In the genomic region with DNA sequence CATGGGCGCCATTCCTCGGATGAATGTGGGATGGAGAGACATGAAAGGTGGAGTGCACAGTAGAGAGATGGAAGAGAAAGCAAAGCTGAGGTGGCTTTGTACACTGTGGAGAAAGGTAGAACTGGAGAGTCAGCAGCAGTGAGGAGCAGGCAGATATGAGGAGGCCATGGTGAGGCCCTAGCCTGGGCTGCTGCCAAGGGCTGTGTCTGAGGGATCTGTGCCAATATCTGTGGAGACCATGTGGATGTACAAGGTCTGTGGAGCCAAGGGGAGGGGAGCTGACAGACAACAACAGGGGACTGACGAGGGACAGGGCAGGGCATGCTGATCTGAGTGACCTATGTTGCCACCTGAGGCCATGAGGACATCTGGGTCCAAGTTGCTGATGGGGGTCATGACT, we compare ENCODE assay signal across 12 mouse cellular contexts. TPM values are rescaled to one million over a fixed set of nuclear protein-coding genes. Genes with fewer than 3 reads are reported as not detected.
DNase-seq lines count a peak whose midpoint lies in the region; ATAC-seq and TF ChIP-seq lines count a peak whose summit lies in the region.
"Had no signal": no experiment of that assay in that cellular context is flagged by ENCODE, and none has a peak within 500 bp of the region (broad histone marks: within the 10 kb centered on the region; RNA-seq: fewer than 3 reads in every experiment).

No protein-coding gene starts in this region.

- H3K4me3 ChIP-seq in heart, embryonic 14.5 days (ENCODE audit: control insufficient read depth in 1 of 2, insufficient read depth in 1 of 2, low read depth in 1 of 2, low read length in 2 of 2): no peak overlapping the region
- H3K4me3 ChIP-seq in liver, embryonic 14.5 days (ENCODE audit: insufficient read depth in 1 of 2, low read depth in 2 of 2, low read length in 2 of 2): no peak overlapping the region
- no peak overlapping the region for H3K4me3 ChIP-seq in liver, embryonic 11.5 days (ENCODE audit: low read depth, low read length)
- no peak overlapping the region for H3K4me3 ChIP-seq in MEL (ENCODE audit: control insufficient read depth in 1 of 2, insufficient read depth in 1 of 2, low read depth in 2 of 2, low read length in 2 of 2)
- no peak overlapping the region for H3K4me3 ChIP-seq in liver, embryonic 16.5 days (ENCODE audit: low read depth, low read length)

- WGBS in heart, embryonic 14.5 days: 68% methylated on average over 3 of the region's 3 CpGs
- 69% methylated on average over 3 of the region's 3 CpGs for WGBS in liver, embryonic 14.5 days (ENCODE audit: insufficient replicate concordance)
- 83% methylated on average over 3 of the region's 3 CpGs for WGBS in liver, embryonic 11.5 days
- WGBS in liver, embryonic 16.5 days (ENCODE audit: insufficient replicate concordance): 67% methylated on average over 3 of the region's 3 CpGs

- H3K27ac ChIP-seq in heart, embryonic 14.5 days (replicated peaks in 1 of 2; ENCODE audit: control insufficient read depth in 1 of 2, insufficient read depth in 1 of 2, low read depth in 2 of 2, low read length in 2 of 2): 0 out of 4 replicates have a peak overlapping the region, but pooled peaks of 1 of the 2 experiments have one; percentile 37
- no peak overlapping the region for H3K27ac ChIP-seq in liver, embryonic 14.5 days
- no peak overlapping the region for H3K27ac ChIP-seq in liver, embryonic 11.5 days (ENCODE audit: low read depth, low read length)
- peak overlapping the region; percentile 38 for H3K27ac ChIP-seq in MEL (ENCODE audit: control insufficient read depth, low read depth, low read length)
- H3K27ac ChIP-seq in liver, embryonic 16.5 days (ENCODE audit: low read length): no peak overlapping the region

- no peaks in the 10 kb centered on the region for H3K9me3 ChIP-seq in heart, embryonic 14.5 days (ENCODE audit: control insufficient read depth, low read length)
- no peaks in the 10 kb centered on the region for H3K9me3 ChIP-seq in liver, embryonic 14.5 days (ENCODE audit: control insufficient read depth, low read length)
- no peaks in the 10 kb centered on the region for H3K9me3 ChIP-seq in liver, embryonic 11.5 days (ENCODE audit: control insufficient read depth, low read length)
- H3K9me3 ChIP-seq in MEL (replicated peaks; ENCODE audit: insufficient read depth, low read length): no peaks in the 10 kb centered on the region
- H3K9me3 ChIP-seq in liver, embryonic 16.5 days (replicated peaks; ENCODE audit: control insufficient read depth, low read length): no peaks in the 10 kb centered on the region

- ATAC-seq in heart, embryonic 14.5 days (ENCODE audit: insufficient number of reproducible peaks, insufficient read depth, low FRiP score, low read depth): peak; percentile 35; the same call in 1 of the 2 replicates
- 0 out of 2 replicates have a peak, but pooled peaks have one; percentile 29 for ATAC-seq in liver, embryonic 14.5 days (ENCODE audit: insufficient read depth)
- no peak for ATAC-seq in liver, embryonic 11.5 days (replicated peaks; ENCODE audit: low FRiP score)
- ATAC-seq in liver, embryonic 16.5 days (ENCODE audit: low read depth): peak; percentile 76
- ATAC-seq in monocyte, adult 5-6 weeks (replicated peaks; ENCODE audit: insufficient number of reproducible peaks, low FRiP score, low TSS enrichment, poor library complexity, severe bottlenecking): no peak
- ATAC-seq: lung, postnatal 0 days had no signal

- H3K27me3 ChIP-seq in heart, embryonic 14.5 days (ENCODE audit: control insufficient read depth, insufficient read depth, low read length): no peaks in the 10 kb centered on the region
- no peaks in the 10 kb centered on the region for H3K27me3 ChIP-seq in liver, embryonic 14.5 days (ENCODE audit: control insufficient read depth, insufficient read depth, low read length)
- no peaks in the 10 kb centered on the region for H3K27me3 ChIP-seq in liver, embryonic 11.5 days (replicated peaks; ENCODE audit: control insufficient read depth, insufficient read depth, low read length)
- H3K27me3 ChIP-seq in MEL (ENCODE audit: control insufficient read depth in 1 of 2, insufficient read depth in 2 of 2, low read length in 2 of 2): no peaks in the 10 kb centered on the region
- no peaks in the 10 kb centered on the region for H3K27me3 ChIP-seq in liver, embryonic 16.5 days (ENCODE audit: control insufficient read depth, insufficient read depth, low read depth, low read length)

- TF ChIP-seq POLR2A in MEL (IDR thresholded peaks at IDR 0.05; ENCODE audit: control insufficient read depth in 1 of 2, insufficient read depth in 1 of 2, low read depth in 1 of 2, low read length in 2 of 2, poor library complexity in 1 of 2): no peak

- TF ChIP-seq RAD21 in MEL (IDR thresholded peaks at IDR 0.05; ENCODE audit: low read depth, low read length): no peak

- H3K9ac ChIP-seq in heart, embryonic 14.5 days (ENCODE audit: low read length): no peak overlapping the region
- H3K9ac ChIP-seq in liver, embryonic 14.5 days (replicated peaks): no peak overlapping the region
- H3K9ac ChIP-seq in liver, embryonic 11.5 days (ENCODE audit: low read depth, low read length): no peak overlapping the region
- no peak overlapping the region for H3K9ac ChIP-seq in MEL (ENCODE audit: control insufficient read depth, low read depth, low read length, poor library complexity, severe bottlenecking)
- H3K9ac ChIP-seq in liver, embryonic 16.5 days (ENCODE audit: low read depth, low read length): no peak overlapping the region

- no peak overlapping the region for H3K4me2 ChIP-seq in heart, embryonic 14.5 days (ENCODE audit: low read length)
- no peak overlapping the region for H3K4me2 ChIP-seq in liver, embryonic 14.5 days (ENCODE audit: low read depth)
- no peak overlapping the region for H3K4me2 ChIP-seq in liver, embryonic 11.5 days
- H3K4me2 ChIP-seq in liver, embryonic 16.5 days (ENCODE audit: low read depth, low read length): no peak overlapping the region

- TF ChIP-seq CTCF in liver, embryonic 14.5 days (IDR thresholded peaks at IDR 0.05; ENCODE audit: low read depth): no peak
- no peak for TF ChIP-seq CTCF in MEL (IDR thresholded peaks at IDR 0.05 in 2 of 3, conservative IDR thresholded peaks at IDR 0.05 in 1 of 3; ENCODE audit: control insufficient read depth in 1 of 3, insufficient read depth in 1 of 3, low read depth in 2 of 3, low read length in 3 of 3, poor library complexity in 1 of 3, severe bottlenecking in 1 of 3)

- H3K79me2 ChIP-seq in MEL (ENCODE audit: control insufficient read depth, insufficient read depth, low read length, poor library complexity): no peaks in the 10 kb centered on the region

- no peak for TF ChIP-seq EP300 in liver, embryonic 14.5 days (IDR thresholded peaks at IDR 0.05; ENCODE audit: low read depth)
- peak; percentile 76 to 88 for TF ChIP-seq EP300 in MEL (IDR thresholded peaks at IDR 0.05; ENCODE audit: low read depth in 1 of 2, low read length in 2 of 2)

- no peak for DNase-seq in heart, adult 8-10 months (ENCODE audit: low spot score)
- DNase-seq in liver, embryonic 14.5 days (ENCODE audit: low read depth in 3 of 3, low spot score in 3 of 3): no peak
- DNase-seq in liver, embryonic 11.5 days (ENCODE audit: low spot score): no peak
- peak; percentile 93 for DNase-seq in MEL (ENCODE audit: low read depth, low spot score)
- DNase-seq in embryo, embryonic 10 days (ENCODE audit: low spot score): no peak
- DNase-seq: B cell, adult 2 months; cerebellum, adult 9-10 months; thymus, adult 18-20 months had no signal

- H3K4me1 ChIP-seq in heart, embryonic 14.5 days (ENCODE audit: control insufficient read depth in 2 of 2, insufficient read depth in 2 of 2, low read length in 2 of 2): peaks cover 5 to 7% of the 10 kb centered on the region in 2 experiments
- H3K4me1 ChIP-seq in liver, embryonic 14.5 days (replicated peaks; ENCODE audit: control insufficient read depth in 2 of 2, insufficient read depth in 2 of 2, low read length in 1 of 2): peaks cover 10 to 16% of the 10 kb centered on the region in 2 experiments
- H3K4me1 ChIP-seq in liver, embryonic 11.5 days (replicated peaks; ENCODE audit: control insufficient read depth, insufficient read depth, low read length): no peaks in the 10 kb centered on the region
- peaks cover 32 to 36% of the 10 kb centered on the region in 2 experiments for H3K4me1 ChIP-seq in MEL (ENCODE audit: control insufficient read depth in 1 of 2, insufficient read depth in 2 of 2, low read length in 2 of 2)
- H3K4me1 ChIP-seq in liver, embryonic 16.5 days (ENCODE audit: control insufficient read depth, low read depth, low read length): peaks cover 7% of the 10 kb centered on the region

- H3K36me3 ChIP-seq in heart, embryonic 14.5 days (ENCODE audit: control insufficient read depth, insufficient read depth, low read length): no peaks in the 10 kb centered on the region
- H3K36me3 ChIP-seq in liver, embryonic 14.5 days (replicated peaks; ENCODE audit: control insufficient read depth, insufficient read depth, low read depth): no peaks in the 10 kb centered on the region
- no peaks in the 10 kb centered on the region for H3K36me3 ChIP-seq in liver, embryonic 11.5 days (ENCODE audit: control insufficient read depth, insufficient read depth, low read length)
- peaks cover 0 to 44% of the 10 kb centered on the region in 2 experiments; a peak in 2 of 4 replicates for H3K36me3 ChIP-seq in MEL (ENCODE audit: control insufficient read depth in 1 of 2, insufficient read depth in 2 of 2, low read length in 2 of 2)
- H3K36me3 ChIP-seq in liver, embryonic 16.5 days (ENCODE audit: control insufficient read depth, insufficient read depth): no peaks in the 10 kb centered on the region

TF ChIP-seq in MEL, 35 proteins besides CTCF, POLR2A, EP300 and RAD21 (continues in another document):
- TF ChIP-seq CHD2 (IDR thresholded peaks at IDR 0.05; ENCODE audit: low read length) (no peak), SIN3A (IDR thresholded peaks at IDR 0.05; ENCODE audit: low read length) (peak; percentile 61; the same call in 1 of the 2 replicates), GATA1 (IDR thresholded peaks at IDR 0.05; ENCODE audit: low read depth, low read length) (peak; percentile 70), POLR2AphosphoS5 (IDR thresholded peaks at IDR 0.05; ENCODE audit: borderline replicate concordance, low read depth, low read length) (no peak), MAX (IDR thresholded peaks at IDR 0.05; ENCODE audit: low read length) (peak; percentile 60; the same call in 1 of the 2 replicates), TCF12 (IDR thresholded peaks at IDR 0.05; ENCODE audit: low read depth, low read length) (peak; percentile 80)

RNA-seq across cellular contexts. Expression of gene Vps54, which starts 21.7 kb away (rescaled TPM):
- 12.3 and 13.2 TPM in 2 replicates for polyA plus RNA-seq in heart, embryonic 14.5 days (2014; fragmentation: Nextera tagmentation; extraction: Ambion mirVana)
- total RNA-seq in heart, adult 8-10 months (2022): 10 to 100 TPM; 18.5 to 20.4 (median 19.4) TPM
- 4.6 and 7.6 TPM in 2 replicates for polyA plus RNA-seq in liver, embryonic 14.5 days (2012; rRNA removed)
- 4.4 and 5.1 TPM in 2 replicates for polyA plus RNA-seq in liver, embryonic 14.5 days (2014; fragmentation: Nextera tagmentation; extraction: Ambion mirVana)
- 10.4 and 11.1 TPM in 2 replicates for polyA plus RNA-seq in liver, embryonic 11.5 days (2014; fragmentation: Nextera tagmentation; extraction: Ambion mirVana)
- total RNA-seq in MEL (2012; rRNA removed): 14.2 and 16.1 TPM in 2 replicates
- 10 to 100 TPM in 1 of 2 experiments, not detected in 1; 13.2 TPM for polyA plus RNA-seq in MEL (2012; ENCODE audit: insufficient read depth in 1 of 2, insufficient read length in 2 of 2, low read depth in 1 of 2, low replicate concordance in 2 of 2, missing spikeins in 1 of 2)
- polyA plus RNA-seq in liver, embryonic 16.5 days (2015; fragmentation: Nextera tagmentation; extraction: Ambion mirVana): 2.9 and 3.0 TPM in 2 replicates
- total RNA-seq in monocyte, adult 5-6 weeks (2017): 93.6 to 161 TPM (median 107 TPM) in 3 replicates

Comparison
In these comparisons a context has a peak if more than half of its experiments do, and no peak if none do; other contexts are left out.
1. ATAC-seq: peak in heart, embryonic 14.5 days (single experiment), liver, embryonic 14.5 days (single experiment) and liver, embryonic 16.5 days (single experiment); none in liver, embryonic 11.5 days (single experiment) and monocyte, adult 5-6 weeks (single experiment).